In the genomic region with DNA sequence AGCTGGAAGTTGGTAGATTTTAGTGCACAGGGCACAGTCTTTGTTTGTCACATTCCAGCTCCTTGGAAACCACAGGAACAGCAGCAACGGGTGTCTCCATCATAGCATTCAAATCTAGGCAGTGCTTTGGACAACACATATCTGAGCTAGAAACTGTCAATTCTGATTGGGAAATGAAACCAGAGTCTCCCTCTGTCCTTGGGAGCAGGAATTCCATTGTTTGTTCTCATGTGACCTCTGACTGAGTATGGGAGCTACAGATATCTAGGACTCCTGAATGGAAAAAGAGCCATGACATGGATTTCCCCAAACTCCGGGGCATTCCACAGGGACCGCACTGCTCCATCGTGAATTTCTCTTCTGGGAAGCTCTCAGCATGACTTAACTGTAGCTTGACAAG, we compare ENCODE assay signal across 23 mouse cellular contexts.
"Had no signal": no experiment of that assay in that cellular context is flagged by ENCODE, and none has a peak within 500 bp of the region (broad histone marks: within the 10 kb centered on the region; RNA-seq: fewer than 3 reads in every experiment).

No protein-coding gene starts in this region.

- DNase-seq: gastrocnemius, adult 2 months; gastrocnemius, postnatal 14 days; gastrocnemius, postnatal 36 days; heart, adult 11 months; heart, postnatal 36 days; kidney, adult 11 months; kidney, adult 2 months; kidney, adult 9 months; kidney, postnatal 10 days; kidney, postnatal 25 days; kidney, postnatal 4 days; liver; lung, adult 18-20 months had no signal

- H3K4me2 ChIP-seq: hindbrain, embryonic 13.5 days; hindbrain, embryonic 15.5 days; limb, embryonic 12.5 days; liver, embryonic 11.5 days had no signal

- H3K9ac ChIP-seq: hindbrain, embryonic 13.5 days; hindbrain, embryonic 15.5 days; limb, embryonic 12.5 days; liver, embryonic 14.5 days had no signal

- H3K27ac ChIP-seq: gastrocnemius, adult 2 months; hindbrain, embryonic 13.5 days; hindbrain, embryonic 15.5 days; hindbrain, postnatal 0 days; layer of hippocampus, adult 2 months; left cerebral cortex, adult 2 months; limb, embryonic 10.5 days; limb, embryonic 12.5 days; liver, embryonic 14.5 days had no signal

- H3K36me3 ChIP-seq: hindbrain, embryonic 13.5 days; hindbrain, embryonic 15.5 days; limb, embryonic 10.5 days; limb, embryonic 12.5 days had no signal

- H3K4me3 ChIP-seq: gastrocnemius, adult 2 months; hindbrain, embryonic 13.5 days; hindbrain, embryonic 15.5 days; layer of hippocampus, adult 2 months; left cerebral cortex, adult 2 months; limb, embryonic 10.5 days; limb, embryonic 12.5 days had no signal

- ATAC-seq: hindbrain, postnatal 0 days; intestine, embryonic 16.5 days had no signal

- H3K27me3 ChIP-seq: hindbrain, embryonic 13.5 days; hindbrain, embryonic 15.5 days; limb, embryonic 12.5 days had no signal

- H3K9me3 ChIP-seq: hindbrain, embryonic 13.5 days; hindbrain, embryonic 15.5 days; limb, embryonic 10.5 days; limb, embryonic 12.5 days had no signal

- H3K4me1 ChIP-seq: hindbrain, embryonic 13.5 days; hindbrain, embryonic 15.5 days; limb, embryonic 10.5 days; limb, embryonic 12.5 days had no signal
